Mouse (Mus musculus) CH12F3 (cell line): ENCODE measurements around the gene Pdcd2l.
"Not testable (repeated sequence)": the region's sequence is repeated elsewhere in the genome, so short reads cannot be mapped to it uniquely, and the experiment has no call there.

ENCODE experiments used
- in situ Hi-C: fragments of 300-500 bp; cut with MboI; formaldehyde crosslinking; loops from 2 replicates; pipeline ENCODE4 v1.14.3; 2020; ENCODE audit warnings: low sequenced_read_pairs

Pdcd2l gene

DNA sequence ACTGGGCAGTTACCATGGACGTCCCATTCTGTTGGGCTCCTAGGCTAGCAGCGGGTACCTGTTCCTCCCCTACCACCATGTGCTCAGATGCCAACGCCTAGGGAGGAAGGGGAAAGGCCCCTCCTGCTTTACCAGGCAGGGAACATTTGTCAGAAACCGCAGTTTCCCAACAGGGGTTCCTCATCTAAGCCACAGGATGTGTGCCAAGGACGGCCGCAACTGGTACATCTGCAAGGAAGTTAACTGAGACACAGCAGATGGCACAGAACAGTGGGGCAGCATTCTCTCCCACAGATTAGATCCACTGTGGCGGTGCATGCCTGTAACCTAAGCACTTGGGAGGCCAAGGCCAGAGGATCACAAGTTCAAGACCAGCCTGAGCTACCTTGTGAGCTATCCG, 18.2 kb upstream of the Pdcd2l start:
- in situ Hi-C loops: no loop called here

DNA sequence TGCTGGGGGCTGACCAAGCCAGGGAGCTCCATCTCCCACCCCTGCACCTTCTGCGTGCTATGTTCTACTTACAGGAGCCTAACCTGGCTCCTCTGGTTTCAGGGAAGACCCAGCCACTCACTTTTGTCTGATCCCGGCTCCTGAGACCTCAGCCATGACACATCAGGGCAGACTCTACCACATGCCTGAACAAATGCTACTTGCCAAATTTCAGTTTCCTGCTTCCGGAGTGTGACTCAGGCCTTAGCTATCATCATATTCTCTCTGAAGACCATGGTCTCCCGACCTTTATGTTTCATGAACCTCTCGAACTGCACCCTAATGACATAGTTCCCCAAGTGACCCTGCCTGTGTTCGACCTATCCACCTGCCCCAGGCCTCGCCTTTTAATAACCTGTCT, 16.8 kb upstream of the Pdcd2l start:
- in situ Hi-C loops: no loop called here

DNA sequence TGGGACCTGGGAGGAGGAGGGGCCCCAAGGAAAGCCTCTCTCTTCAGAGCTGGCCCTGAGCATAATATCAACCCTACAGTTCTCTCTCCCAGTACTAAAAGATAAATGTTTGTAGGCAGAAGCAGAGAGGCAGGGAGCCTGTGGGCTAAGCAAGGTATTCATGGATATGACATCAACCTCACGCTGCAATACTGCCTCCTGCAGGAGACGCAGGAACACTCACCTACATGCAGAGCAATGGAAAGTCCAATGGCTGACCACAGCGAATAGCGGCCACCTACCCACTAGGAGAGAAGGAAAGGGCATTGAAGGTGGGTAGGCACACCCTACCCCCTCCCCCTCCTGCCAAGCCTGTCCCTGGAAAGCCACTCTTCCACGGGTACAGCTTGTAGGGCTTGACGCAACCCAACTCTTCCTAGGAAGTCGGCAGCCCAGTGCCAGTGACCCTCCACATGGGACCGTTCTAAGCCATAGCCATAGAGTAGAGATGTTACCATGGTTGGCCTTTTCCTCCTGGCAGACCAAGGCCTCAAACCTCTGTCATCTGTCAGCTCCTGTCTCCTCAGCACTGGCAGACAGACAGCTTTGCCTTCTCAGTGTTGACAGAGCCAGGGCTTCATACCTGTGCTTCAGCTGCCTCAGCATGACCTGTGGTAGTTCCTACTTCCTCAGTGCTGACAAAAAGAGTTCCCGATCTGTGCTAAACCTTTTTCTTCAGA, 11.7 kb upstream of the Pdcd2l start:
- in situ Hi-C loops: no loop called here

DNA sequence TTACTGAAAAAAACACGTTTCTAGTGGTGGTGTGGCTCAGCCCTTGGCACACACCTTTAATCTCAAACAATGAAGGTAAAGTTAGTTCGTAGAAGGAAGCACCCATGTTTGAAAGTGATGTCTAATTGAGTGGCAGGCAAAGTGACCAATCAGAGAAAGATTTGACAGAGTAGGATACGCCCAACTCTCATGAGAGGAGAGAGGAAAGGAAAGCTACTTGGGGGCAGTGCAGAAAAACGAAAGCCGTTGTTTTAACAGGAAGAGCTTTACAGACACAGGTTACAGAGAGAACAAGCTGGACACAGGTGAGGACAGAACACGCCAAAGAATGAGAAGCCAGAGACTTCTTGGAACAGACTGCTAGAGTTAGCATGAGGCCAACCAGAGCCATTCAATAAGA, 9.9 kb upstream of the Pdcd2l start:
- in situ Hi-C loops: no loop called here

DNA sequence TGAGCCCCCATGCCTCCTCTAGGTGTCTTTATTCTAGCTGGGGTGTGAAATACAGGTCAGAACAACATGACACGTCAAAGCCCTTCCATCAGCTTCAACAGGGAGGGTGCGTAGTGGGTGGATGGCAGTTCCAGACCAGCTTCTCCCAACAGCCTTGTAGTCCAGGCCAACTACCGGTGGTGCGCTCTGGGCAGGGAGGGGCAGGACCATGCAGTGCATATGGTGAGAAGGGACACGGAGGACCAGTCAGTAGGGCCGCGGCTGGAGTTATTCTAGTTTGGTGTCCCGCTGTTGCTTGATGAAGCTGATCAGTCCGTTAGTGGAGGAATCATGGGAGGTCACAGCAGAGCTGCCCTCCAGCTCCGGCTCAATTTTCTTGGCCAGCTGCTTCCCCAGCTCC, 5.7 kb upstream of the Pdcd2l start:
- in situ Hi-C loops: not testable (repeated sequence)

DNA sequence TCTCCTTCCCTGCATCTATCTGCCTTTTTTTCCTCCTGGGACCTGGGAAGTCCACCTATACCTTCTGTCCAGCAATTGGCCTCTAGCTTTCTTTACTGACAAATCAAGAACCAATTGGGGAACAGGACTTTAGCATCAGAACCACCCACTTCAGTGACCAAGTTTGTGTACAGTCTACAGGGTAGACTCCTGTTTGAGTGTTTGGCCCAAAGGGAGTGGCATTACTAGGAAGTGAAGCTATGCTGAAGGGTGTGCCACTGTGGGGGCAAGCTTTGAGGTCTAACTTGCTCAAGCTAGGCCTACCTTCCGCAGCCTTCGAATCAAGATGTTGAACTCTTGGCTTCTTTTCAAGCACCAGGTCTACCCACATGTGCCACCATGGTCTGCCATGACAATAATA, 4.4 kb upstream of the Pdcd2l start:
- in situ Hi-C loops: no loop called here

DNA sequence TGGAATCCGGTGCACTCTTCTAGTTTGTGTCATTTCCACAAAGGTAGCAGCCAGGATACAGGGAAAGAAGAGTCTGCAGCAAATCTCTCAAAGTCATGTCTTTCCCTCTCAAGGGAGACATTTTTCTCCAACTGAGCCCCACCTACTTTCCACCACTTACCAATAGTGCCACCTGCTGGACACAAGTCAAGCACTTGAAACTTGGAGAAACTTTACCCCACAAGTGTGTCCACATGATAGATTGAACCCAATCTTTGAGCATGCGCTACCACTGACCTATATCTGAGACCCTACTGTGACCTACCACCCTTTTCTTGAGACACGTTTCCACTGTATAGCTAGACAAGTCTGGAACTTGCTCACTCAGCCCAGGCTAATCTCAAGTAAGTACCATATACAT, 1.9 kb upstream of the Pdcd2l start:
- in situ Hi-C loops: no loop called here

DNA sequence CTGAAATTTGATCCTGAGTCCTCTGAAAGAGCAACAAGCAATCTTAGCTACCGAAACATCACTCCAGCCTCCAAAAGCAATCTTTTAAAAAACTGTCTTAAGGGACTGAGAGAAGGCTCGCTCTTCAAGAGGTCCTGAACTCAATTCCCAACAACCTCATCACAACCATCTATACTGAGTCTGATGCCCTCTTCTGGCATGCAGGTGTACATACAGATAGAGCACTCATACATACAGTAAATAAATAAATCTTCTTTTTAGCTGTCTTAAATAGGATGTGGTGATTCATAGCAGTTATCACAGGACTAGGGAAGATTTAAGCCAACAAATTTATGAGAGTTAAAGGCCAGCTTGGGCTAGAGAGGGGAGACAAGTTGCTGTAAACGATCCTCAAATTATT, 829 bp downstream of the Pdcd2l start:
- in situ Hi-C loops: no loop called here

DNA sequence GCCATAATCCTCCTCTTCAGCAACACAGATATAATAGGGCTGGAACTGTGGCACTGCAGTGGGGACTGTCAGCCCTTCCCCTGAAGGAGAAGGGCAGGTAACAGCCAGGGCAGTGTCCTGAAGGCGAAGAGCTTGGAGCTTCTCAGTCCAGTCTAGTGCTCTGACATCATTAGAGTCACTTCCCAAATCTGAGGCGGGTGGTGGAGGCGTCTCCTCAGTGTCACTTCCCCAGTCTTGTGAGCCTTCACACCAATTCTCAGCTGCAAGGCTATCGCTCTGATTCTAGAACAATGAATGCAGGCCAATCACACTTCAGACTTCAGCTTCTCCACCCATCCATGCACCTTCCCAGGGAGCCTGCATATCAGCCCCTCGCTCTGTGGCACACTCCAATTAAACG, 3.6 kb downstream of the Pdcd2l start:
- in situ Hi-C loops: no loop called here

DNA sequence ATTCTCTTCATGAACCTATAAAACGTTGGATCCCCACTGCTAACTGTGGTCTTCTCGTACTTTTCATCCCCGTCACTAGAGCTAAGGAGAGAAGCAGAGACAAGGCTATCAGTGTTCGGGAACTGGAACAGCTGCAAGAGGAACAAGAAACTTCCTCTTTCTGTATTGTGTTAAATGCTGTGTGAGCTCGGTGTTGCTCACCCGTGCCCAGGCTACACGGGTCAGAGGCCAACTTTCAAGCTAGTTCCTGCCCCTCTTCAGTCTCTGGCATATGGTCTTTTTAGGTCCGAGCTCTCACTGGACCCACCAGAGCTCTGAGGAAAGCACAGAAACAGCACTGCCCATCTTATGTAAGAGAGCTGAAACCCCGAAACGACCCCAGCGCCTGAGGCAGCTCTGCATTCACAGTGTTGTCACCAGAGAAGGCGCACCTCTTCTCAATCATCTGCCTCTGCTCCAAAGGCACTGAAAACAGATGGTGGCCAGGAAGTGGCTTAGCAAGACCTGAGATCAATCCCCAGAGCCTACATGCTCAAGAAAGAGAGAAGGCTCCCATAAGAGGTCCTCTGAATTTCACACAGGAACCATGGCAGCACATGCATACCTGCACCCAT, 7.0 kb downstream of the Pdcd2l start:
- in situ Hi-C loops: no loop called here

DNA sequence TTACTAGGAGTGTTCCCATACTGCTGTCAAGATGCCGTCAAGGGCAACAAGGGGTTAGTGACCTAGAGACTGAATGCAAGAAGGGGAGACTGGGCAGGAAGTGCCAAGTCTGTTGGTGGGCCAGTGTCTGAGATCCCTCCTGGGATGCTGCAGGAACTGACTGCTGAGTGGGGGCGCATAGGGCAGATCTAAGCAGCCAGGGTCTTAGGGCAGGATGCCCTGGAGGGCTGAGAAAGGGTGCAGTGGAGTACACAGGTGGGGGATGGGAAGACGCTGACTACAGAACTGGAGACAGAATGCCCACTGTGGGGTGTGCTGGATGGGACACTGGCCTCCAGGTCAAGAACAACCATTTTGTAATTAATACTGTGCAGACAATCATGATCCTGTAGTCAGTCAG, 12.7 kb downstream of the Pdcd2l start:
- in situ Hi-C loops: no loop called here

DNA sequence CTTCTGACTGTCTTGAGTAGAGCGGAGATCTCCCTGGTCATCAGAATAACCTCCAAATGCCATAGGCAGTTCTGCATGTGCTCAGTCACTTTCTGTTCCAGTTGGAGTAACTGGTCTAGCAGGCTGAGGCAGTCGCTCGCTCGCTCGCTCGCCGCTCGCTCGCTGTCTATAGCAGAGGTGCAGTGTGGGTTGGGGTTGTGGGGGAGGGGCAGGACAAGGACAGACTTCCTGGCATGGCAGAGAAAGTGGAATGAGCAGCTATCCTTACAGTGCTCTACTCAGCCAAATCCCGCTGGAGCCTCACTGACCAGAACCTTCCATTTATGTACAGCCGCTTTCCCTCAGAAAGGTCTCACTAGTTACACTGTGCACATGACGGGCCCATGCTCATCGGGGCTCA, 13.1 kb downstream of the Pdcd2l start:
- in situ Hi-C loops: no loop called here

DNA sequence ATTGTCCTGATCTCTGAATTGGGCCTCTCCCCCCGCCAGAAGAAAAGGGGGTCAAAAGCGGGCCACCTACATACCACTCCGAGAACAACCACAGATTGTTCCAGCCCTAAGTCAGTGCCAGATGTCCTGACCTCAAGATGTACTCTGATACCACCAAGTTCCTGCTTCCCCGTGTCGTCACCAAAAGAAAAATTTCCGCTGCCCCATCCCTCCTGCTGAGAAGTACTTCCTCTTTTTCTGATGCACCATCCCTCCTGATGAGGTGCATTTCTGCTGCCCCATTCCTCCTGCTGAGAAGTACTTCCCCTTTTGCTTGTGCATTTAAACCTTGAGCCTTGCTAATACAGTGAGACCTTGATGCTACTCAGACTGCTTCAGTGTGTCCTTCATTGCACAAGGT, 20.2 kb downstream of the Pdcd2l start:
- in situ Hi-C loops: not testable (repeated sequence)

DNA sequence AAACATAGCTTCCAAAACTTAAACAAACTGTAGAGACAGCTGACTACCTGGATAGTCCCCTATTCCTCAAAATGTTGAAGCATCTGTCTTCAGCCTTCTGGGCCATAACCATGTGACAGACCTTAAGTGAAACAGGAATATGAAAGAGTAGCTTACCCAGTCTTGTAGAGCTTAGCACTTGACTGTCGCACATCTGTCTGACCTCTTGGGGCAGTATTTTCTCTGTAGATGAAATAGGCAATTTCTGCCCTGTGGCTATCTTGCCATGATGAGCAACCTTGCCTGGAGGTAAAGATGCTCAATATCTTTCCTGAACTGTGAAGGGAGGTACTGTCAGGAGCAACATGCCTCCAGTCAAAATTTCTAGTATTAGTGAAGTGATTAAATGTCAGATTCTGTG, 24.2 kb downstream of the Pdcd2l start:
- in situ Hi-C loops: no loop called here

DNA sequence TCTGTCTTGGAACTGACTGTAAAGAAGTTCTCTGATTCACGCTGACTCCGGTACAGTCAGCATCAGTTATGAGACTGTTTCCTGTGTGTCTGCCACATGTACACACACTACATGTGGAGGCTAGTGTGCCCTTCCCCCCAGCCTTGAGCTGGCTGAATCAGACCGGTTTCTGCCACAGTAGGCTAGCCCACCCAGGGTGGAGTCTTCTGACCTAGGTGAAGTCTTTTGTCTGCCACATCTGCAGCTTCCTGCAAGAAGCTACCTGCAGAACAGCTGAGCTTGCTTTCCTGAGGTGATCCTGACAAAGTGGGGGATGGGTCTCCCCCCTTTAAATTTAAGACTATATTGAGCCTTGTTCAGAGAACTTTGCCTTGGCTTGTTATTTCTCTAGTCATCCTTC, 27.0 kb downstream of the Pdcd2l start, which contains the start of gene Uba2:
Uba2 (minus strand) TSS at position 146 of the 400 bp plus-strand sequence.
- in situ Hi-C loops: no loop called here

DNA sequence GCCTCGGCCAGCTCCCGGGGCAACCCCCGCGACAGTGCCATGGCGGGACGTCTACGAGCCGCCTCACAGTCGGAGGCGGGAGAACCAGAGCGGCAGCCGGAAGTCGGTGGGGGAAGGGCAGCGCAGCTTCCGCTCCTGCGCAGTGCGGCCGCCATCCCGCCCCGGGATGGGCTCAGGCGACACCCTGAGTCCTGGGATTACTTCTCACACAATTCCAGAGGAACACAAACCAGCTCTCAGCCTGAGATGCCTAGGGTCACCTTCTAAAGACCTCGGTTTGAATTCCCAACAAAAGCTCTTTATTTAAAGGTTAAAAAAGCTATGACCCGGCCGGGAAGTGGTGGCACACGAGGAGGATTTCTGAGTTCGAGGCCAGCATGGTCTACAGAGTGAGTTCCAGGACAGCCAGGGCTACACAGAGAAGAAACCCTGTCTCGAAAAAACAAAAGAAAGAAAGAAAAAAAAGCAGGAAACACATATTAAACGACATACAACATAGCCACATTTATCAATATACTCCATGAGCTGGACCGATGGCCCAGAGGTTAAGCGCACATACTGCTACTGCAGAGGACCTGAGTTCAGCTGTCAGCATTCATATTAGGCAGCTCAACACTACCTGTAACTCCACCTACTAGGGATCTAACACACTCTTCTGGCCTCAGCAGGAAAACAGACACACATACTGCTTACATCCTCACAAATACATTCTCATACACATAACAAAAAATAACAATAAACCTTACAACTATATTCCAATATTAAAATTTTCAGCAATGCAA, 27.8 kb downstream of the Pdcd2l start:
- in situ Hi-C loops: no loop called here

DNA sequence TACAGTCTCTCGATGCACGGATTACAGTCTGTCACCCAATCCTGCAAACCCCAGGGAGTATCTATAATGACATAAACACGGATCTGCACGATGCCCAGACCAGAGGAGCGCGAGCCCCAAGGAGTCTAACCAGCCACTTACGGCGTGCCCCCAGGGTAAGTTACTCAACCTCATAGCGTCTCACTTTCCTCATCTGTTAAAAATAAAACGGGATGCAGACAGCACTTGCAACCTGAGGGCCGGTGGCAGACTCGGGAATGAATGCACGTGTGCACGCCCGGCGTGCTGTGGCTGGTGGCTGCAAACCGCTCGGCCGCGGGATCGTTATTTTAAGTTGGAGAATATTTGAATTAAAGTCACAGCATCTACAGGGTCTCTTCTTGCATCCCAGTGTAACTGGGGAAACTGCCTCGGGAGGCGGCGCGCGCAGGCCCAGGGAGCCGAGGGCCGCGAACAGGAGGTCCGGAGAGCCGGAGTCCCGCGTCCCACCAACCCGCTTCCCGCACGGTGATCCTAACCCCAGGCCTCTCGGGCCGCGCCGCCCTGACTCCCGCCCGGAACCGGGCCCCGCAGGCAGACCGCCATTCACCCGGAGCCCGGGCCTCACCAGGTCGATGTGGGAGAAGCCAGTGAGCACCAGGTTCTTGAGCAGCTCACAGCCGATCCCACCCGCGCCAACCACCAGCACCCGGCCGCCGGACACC, 28.5 kb downstream of the Pdcd2l start:
- in situ Hi-C loops: no loop called here

DNA sequence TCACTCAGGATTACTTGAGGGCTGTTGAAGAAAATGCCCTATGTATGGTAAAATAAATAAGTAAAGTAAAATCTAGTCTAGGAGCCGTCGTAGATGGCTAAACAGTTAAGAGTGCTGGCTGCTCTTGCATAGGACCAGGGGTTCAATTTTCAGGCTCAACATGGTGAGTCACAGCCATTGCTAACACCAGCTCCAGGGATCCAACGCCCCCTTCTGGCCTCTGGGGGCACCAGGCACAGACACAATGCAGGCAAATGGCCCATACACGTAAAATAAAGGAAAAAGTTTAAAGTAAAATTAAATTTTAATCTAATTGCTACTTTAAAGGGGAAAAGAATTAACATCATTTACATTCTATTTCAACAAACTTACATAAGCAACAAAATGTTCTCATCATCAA, 29.6 kb downstream of the Pdcd2l start:
- in situ Hi-C loops: no loop called here

DNA sequence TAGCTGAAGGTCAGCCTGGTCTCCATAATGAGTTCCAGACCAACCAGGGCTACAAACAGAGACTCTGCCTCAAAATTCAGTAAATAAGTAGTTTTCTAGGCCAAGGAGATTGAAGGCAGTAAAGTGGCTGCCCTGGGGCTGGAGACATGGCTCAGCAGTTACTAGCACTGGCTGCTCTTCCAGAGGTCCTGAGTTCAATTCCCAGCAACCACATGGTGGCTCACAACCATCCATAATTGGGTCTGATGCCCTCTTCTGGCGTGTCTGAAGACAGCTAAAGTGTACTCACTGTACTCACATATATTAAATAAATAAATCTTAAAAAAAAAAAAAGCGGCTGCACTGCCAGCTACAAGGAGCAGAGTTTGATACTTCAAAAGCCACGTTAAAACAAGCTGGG, 30.5 kb downstream of the Pdcd2l start:
- in situ Hi-C loops: no loop called here

DNA sequence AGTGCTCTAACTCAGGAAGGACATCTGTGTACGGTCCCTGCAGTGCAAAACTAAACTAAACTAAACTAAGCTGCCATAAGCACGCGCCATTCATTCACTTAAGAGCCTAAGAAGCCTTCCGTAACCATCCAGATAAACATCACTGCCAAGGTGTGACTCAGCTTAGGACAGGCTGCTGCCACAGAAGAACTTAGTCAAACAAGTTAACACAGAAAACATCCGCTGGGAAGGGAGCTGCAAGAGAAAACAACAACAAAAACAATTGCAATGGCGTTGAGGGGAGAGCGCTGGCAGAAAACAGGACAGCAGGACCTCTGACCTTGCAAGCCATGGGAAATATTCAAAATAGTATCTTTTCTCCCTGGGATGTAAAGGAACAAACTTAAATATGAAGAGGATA, 31.8 kb downstream of the Pdcd2l start:
- in situ Hi-C loops: no loop called here

DNA sequence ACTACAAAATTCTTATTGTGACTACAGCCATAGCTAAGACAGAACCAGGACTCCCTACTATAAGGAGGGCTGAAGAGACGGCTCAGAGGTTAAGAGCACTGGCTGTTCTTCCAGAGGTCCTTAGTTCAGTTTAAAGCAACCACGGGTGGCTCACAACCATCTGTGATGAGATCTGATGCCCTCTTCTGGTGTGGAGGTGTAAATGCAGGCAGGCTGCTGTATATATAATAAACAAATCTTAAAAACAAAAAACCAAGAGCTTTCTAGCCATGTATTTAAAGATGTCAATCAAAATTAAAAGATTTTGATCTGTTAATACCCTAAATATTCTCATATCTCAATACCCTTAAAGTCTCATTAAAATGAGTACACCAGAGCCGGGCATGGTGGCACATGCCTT, 37.3 kb downstream of the Pdcd2l start:
- in situ Hi-C loops: no loop called here

DNA sequence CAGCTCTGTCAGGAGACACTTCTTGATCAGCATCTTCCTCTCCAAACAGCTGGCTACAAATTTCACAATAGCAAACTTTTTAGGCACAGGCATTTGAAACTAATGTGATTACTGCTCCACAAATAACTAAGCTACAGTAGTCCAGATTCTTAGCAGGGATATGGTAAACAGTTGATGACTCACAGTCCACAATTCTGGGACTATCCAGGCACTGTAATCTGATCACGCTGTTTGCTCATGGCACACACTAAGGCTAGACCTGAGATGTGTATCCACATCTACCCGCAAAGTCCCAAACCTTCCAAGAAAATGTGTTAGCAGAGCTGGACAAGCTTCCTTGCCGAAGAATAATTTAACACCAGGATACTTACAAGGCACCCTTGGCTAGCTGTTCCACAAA, 38.5 kb downstream of the Pdcd2l start:
- in situ Hi-C loops: no loop called here
